Mouse (Mus musculus) intestine, embryonic 15.5 days (tissue): ENCODE data around the gene Vps35l. TPM values are rescaled to one million over a fixed set of nuclear protein-coding genes. Genes with fewer than 3 reads are reported as not detected.
A peak's percentile ranks its signal among the peaks of the same experiment; 100 is the strongest.

Experiments
- ATAC-seq: fragments of 200-750 bp; cut with Nextera tagmentation; 2 replicates; pipeline ENCODE4 v1.8.0; 2017; ENCODE audit warnings: moderate TSS enrichment, moderate library complexity
- H3K27ac ChIP-seq: fragments of 300-500 bp; sonication (generic); 2 replicates; pipeline ENCODE4 v1.5.1; 2015; ENCODE audit warnings: mild to moderate bottlenecking, inconsistent platforms
- H3K27me3 ChIP-seq: fragments of 300-500 bp; sonication (generic); replicated peaks from 2 replicates; pipeline ENCODE4 v1.6.1; 2015; ENCODE audit warnings: inconsistent platforms
- H3K36me3 ChIP-seq: fragments of 300-500 bp; sonication (generic); 2 replicates; pipeline ENCODE4 v1.6.1; 2015; ENCODE audit warnings: inconsistent platforms
- H3K4me1 ChIP-seq: fragments of 300-500 bp; sonication (generic); replicated peaks from 2 replicates; pipeline ENCODE4 v1.6.1; 2015; ENCODE audit warnings: inconsistent platforms
- H3K4me2 ChIP-seq: fragments of 300-500 bp; sonication (generic); replicated peaks from 2 replicates; pipeline ENCODE4 v1.6.1; 2015; ENCODE audit warnings: mild to moderate bottlenecking, inconsistent platforms
- H3K4me3 ChIP-seq: fragments of 300-500 bp; sonication (generic); replicated peaks from 2 replicates; pipeline ENCODE4 v1.5.1; 2015; ENCODE audit warnings: inconsistent platforms
- H3K9ac ChIP-seq: fragments of 300-500 bp; sonication (generic); 2 replicates; pipeline ENCODE4 v1.6.1; 2015; ENCODE audit warnings: inconsistent platforms
- H3K9me3 ChIP-seq: fragments of 300-500 bp; sonication (generic); 2 replicates; pipeline ENCODE4 v1.6.1; 2016; ENCODE audit warnings: inconsistent platforms
- WGBS: fragments of 180-500 bp; shearing (Covaris S2); methylation state at CpG from one replicate; pipeline ENCODE4 v1.1.7; 2015; 5-methylcytosine and 5-hydroxymethylcytosine counted together
- polyA plus RNA-seq: library from polyadenylated mRNA; unstranded; fragments of >200 nt; fragmentation: Nextera tagmentation; extraction: Ambion mirVana; gene quantifications from 2 replicates; pipeline ENCODE4 v1.2.1, GENCODE M21; 2015

Gene Vps35l
- polyA plus RNA-seq, 1 experiment from 2014 or later = 72.6 TPM

- Histone ChIP-seq H3K9me3 (no peaks in the 10 kb centered on the region), H3K9ac (no peak overlapping the region), H3K27ac (no peak overlapping the region), H3K36me3 (peaks cover 6% of the 10 kb centered on the region; the same call in 1 of the 2 replicates), H3K4me1 (peaks cover 5% of the 10 kb centered on the region; the same call in 1 of the 2 replicates), H3K4me2 (no peak overlapping the region), H3K27me3 (no peaks in the 10 kb centered on the region), H3K4me3 (no peak overlapping the region)
- WGBS = 60% methylated on average over 8 of the region's 8 CpGs
- peak; percentile 38 for ATAC-seq
These were observed 25.6 kb downstream of the Vps35l start for GRCm38 (mm10) chr7:118765604-118766003.

GRCm38 (mm10) chr7:118766119-118766833 lies 26.2 kb downstream of the Vps35l start:
- peak; percentile 42 for ATAC-seq

GRCm38 (mm10) chr7:118766834-118767224 lies 26.8 kb downstream of the Vps35l start:
- no peak for ATAC-seq
- Histone ChIP-seq H3K4me1 (peaks cover 5% of the 10 kb centered on the region; the same call in 1 of the 2 replicates), H3K27ac (no peak overlapping the region), H3K4me2 (no peak overlapping the region), H3K9ac (no peak overlapping the region), H3K9me3 (no peaks in the 10 kb centered on the region), H3K36me3 (0 out of 2 replicates have a peak, but pooled peaks cover 3% of the 10 kb centered on the region), H3K27me3 (no peaks in the 10 kb centered on the region), H3K4me3 (no peak overlapping the region)
- 86% methylated on average over 5 of the region's 5 CpGs for WGBS

More at GRCm38 (mm10) chr7:118766119-118766833, 26.2 kb downstream of the Vps35l start:
- no peak overlapping the region for H3K9ac ChIP-seq
- peaks cover 5% of the 10 kb centered on the region; the same call in 1 of the 2 replicates for H3K4me1 ChIP-seq
- H3K27me3 ChIP-seq = no peaks in the 10 kb centered on the region
- H3K4me3 ChIP-seq = no peak overlapping the region
- no peak overlapping the region for H3K4me2 ChIP-seq
- H3K27ac ChIP-seq = no peak overlapping the region
- 62% methylated on average over 18 of the region's 18 CpGs for WGBS
- H3K36me3 ChIP-seq = peaks cover 6% of the 10 kb centered on the region; the same call in 1 of the 2 replicates
- no peaks in the 10 kb centered on the region for H3K9me3 ChIP-seq

GRCm38 (mm10) chr7:118769208-118769607 lies 29.2 kb downstream of the Vps35l start:
- peaks cover 5% of the 10 kb centered on the region; the same call in 1 of the 2 replicates for H3K4me1 ChIP-seq
- no peaks in the 10 kb centered on the region for H3K27me3 ChIP-seq
- no peak overlapping the region for H3K27ac ChIP-seq
- no peaks in the 10 kb centered on the region for H3K9me3 ChIP-seq
- H3K4me3 ChIP-seq = no peak overlapping the region
- no peak overlapping the region for H3K9ac ChIP-seq
- 55% methylated on average over 8 of the region's 8 CpGs for WGBS
- no peak for ATAC-seq
- H3K4me2 ChIP-seq = no peak overlapping the region
- no peaks in the 10 kb centered on the region for H3K36me3 ChIP-seq

GRCm38 (mm10) chr7:118769655-118770054 lies 29.6 kb downstream of the Vps35l start:
- ATAC-seq = no peak
- 26% methylated on average over 1 of the region's 1 CpGs for WGBS
- Histone ChIP-seq H3K9ac (no peak overlapping the region), H3K4me2 (no peak overlapping the region), H3K27ac (no peak overlapping the region), H3K4me1 (peaks cover 5% of the 10 kb centered on the region; the same call in 1 of the 2 replicates), H3K27me3 (no peaks in the 10 kb centered on the region), H3K9me3 (no peaks in the 10 kb centered on the region), H3K4me3 (no peak overlapping the region), H3K36me3 (no peaks in the 10 kb centered on the region)

- no peak overlapping the region for H3K4me3 ChIP-seq
- ATAC-seq = no peak
- H3K27ac ChIP-seq = no peak overlapping the region
- H3K4me2 ChIP-seq = no peak overlapping the region
- peaks cover 5% of the 10 kb centered on the region; the same call in 1 of the 2 replicates for H3K36me3 ChIP-seq
- WGBS = 90% methylated on average over 12 of the region's 12 CpGs
- no peak overlapping the region for H3K9ac ChIP-seq
- H3K4me1 ChIP-seq = no peaks in the 10 kb centered on the region
- H3K27me3 ChIP-seq = no peaks in the 10 kb centered on the region
- no peaks in the 10 kb centered on the region for H3K9me3 ChIP-seq
These were observed 33.0 kb downstream of the Vps35l start for GRCm38 (mm10) chr7:118773027-118773426.

- no peak overlapping the region for H3K4me2 ChIP-seq
- 89% methylated on average over 7 of the region's 7 CpGs for WGBS
- H3K27me3 ChIP-seq = no peaks in the 10 kb centered on the region
- ATAC-seq = no peak
- H3K4me3 ChIP-seq = no peak overlapping the region
- no peak overlapping the region for H3K9ac ChIP-seq
- H3K27ac ChIP-seq = no peak overlapping the region
- H3K36me3 ChIP-seq = peaks cover 5% of the 10 kb centered on the region; the same call in 1 of the 2 replicates
- no peaks in the 10 kb centered on the region for H3K9me3 ChIP-seq
- H3K4me1 ChIP-seq = no peaks in the 10 kb centered on the region
These were observed 36.0 kb downstream of the Vps35l start for GRCm38 (mm10) chr7:118775991-118776390.

- no peak overlapping the region for H3K4me3 ChIP-seq
- 87% methylated on average over 9 of the region's 9 CpGs for WGBS
- H3K27ac ChIP-seq = no peak overlapping the region
- no peak overlapping the region for H3K9ac ChIP-seq
- no peaks in the 10 kb centered on the region for H3K4me1 ChIP-seq
- H3K36me3 ChIP-seq = peaks cover 5% of the 10 kb centered on the region; the same call in 1 of the 2 replicates
- H3K9me3 ChIP-seq = no peaks in the 10 kb centered on the region
- no peaks in the 10 kb centered on the region for H3K27me3 ChIP-seq
- no peak for ATAC-seq
- H3K4me2 ChIP-seq = no peak overlapping the region
These were observed 36.5 kb downstream of the Vps35l start for GRCm38 (mm10) chr7:118776491-118776890.

- Histone ChIP-seq H3K36me3 (peaks cover 5% of the 10 kb centered on the region; the same call in 1 of the 2 replicates), H3K27me3 (no peaks in the 10 kb centered on the region), H3K9ac (no peak overlapping the region), H3K4me2 (no peak overlapping the region), H3K27ac (no peak overlapping the region), H3K9me3 (no peaks in the 10 kb centered on the region), H3K4me1 (no peaks in the 10 kb centered on the region), H3K4me3 (no peak overlapping the region)
- no peak for ATAC-seq
- WGBS = 80% methylated on average over 10 of the region's 10 CpGs
These were observed 37.8 kb downstream of the Vps35l start for GRCm38 (mm10) chr7:118777598-118778394.

GRCm38 (mm10) chr7:118778561-118778960 lies 38.5 kb downstream of the Vps35l start:
- Histone ChIP-seq H3K4me2 (no peak overlapping the region), H3K4me3 (no peak overlapping the region), H3K27ac (no peak overlapping the region), H3K27me3 (no peaks in the 10 kb centered on the region), H3K9ac (no peak overlapping the region), H3K36me3 (peaks cover 5% of the 10 kb centered on the region; the same call in 1 of the 2 replicates), H3K4me1 (no peaks in the 10 kb centered on the region), H3K9me3 (no peaks in the 10 kb centered on the region)
- ATAC-seq = no peak
- WGBS = 86% methylated on average over 6 of the region's 6 CpGs

GRCm38 (mm10) chr7:118783305-118784001 lies 43.4 kb downstream of the Vps35l start:
- Histone ChIP-seq H3K9me3 (no peaks in the 10 kb centered on the region), H3K9ac (no peak overlapping the region), H3K36me3 (no peaks in the 10 kb centered on the region), H3K27ac (no peak overlapping the region), H3K27me3 (no peaks in the 10 kb centered on the region), H3K4me2 (no peak overlapping the region), H3K4me3 (no peak overlapping the region), H3K4me1 (no peaks in the 10 kb centered on the region)
- WGBS = 88% methylated on average over 11 of the region's 11 CpGs
- ATAC-seq = no peak

- WGBS = 84% methylated on average over 6 of the region's 6 CpGs
- H3K36me3 ChIP-seq = 0 out of 2 replicates have a peak, but pooled peaks cover 1% of the 10 kb centered on the region
- no peak overlapping the region for H3K9ac ChIP-seq
- H3K4me1 ChIP-seq = no peaks in the 10 kb centered on the region
- no peak overlapping the region for H3K4me3 ChIP-seq
- no peaks in the 10 kb centered on the region for H3K27me3 ChIP-seq
- no peak for ATAC-seq
- H3K27ac ChIP-seq = no peak overlapping the region
- H3K9me3 ChIP-seq = no peaks in the 10 kb centered on the region
- no peak overlapping the region for H3K4me2 ChIP-seq
These were observed 46.1 kb downstream of the Vps35l start for GRCm38 (mm10) chr7:118786091-118786490.
